Mouse (Mus musculus): ENCODE measurements at regions not wholly inside any gene's neighbourhood (a gene's known extent, or its start where the extent isn't known, plus 50 kb on each side); places are given as distances from the start of the nearest gene placed in this dataset.

DNA sequence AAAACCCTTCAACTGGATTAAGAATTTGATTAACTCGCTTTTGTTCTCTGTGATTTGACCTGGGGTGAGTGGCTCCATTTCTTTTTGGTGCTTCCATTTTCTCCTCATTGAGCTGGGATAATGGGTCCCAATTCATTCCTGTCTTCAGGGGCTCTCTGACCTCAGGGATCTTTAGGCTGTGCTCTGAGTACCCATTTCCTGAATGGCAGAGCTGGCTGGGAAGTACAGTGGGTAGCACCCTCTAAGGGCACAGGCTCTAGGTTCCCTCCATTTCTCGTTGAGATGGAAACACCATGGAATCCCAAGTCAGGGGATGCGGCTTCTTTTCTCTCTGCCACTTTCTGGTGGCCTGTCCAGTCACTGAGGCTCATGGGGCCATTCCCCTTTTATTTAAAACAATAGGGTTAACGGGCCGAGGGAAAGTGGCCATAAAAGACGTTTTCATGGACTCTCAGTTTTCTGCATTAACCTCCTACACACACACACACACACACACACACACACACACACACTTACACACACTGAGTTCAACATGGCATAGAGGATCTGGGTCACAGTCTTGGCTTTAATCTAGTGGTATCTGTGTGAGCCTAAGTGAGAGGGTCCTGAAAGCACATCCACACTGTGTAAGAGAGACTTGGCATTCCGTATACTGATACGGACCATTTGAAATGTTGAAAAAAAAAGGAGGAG, 98.3 kb upstream of the Ccnd2 start:
- WGBS: 17% methylated on average over 8 of the region's 8 CpGs
- Histone ChIP-seq H3K4me3 (ENCODE audit: low read depth, low read length) (no peak overlapping the region), H3K27ac (ENCODE audit: low read depth, low read length) (no peak overlapping the region)

DNA sequence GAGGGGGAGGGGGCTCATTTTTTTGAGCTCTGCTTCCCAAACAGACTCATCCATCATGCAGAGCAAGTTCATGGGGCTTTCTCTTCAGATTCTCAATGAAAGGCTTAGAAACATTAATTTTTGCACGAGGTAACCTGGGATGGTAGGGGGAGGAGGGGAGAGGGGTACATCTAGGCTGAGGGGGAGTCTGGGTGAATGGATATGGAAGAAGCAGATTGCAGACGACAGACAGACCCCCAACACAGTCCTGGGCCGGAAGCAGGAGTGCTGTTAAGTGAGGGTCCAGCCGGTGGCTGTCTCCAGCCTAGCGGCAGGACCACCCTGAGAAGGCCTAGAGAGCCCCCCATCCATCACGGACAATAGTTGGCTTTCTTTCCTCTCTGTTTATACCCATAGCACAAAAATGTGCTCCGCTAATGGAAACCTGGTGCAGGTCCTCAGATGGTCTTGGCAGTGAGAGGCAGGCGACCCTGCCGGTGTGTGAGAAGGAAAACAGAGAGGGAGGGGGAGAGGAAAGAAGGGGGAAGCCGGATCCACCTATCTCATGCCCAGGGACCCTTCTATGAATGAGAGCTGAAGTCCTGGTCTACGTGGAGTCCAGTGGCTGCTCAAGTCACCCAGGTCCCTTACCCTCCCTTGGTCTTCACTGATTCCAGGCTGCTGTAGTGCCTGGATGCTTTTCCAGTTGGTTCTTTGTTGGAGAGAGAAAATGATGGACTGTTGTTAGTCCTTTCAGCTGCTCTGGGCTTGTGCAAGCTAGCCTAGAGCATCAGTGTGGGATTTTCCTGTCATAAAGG, 99.1 kb upstream of the Ccnd2 start:
- Histone ChIP-seq H3K4me3 (ENCODE audit: low read depth, low read length) (no peak overlapping the region), H3K36me3 (ENCODE audit: control insufficient read depth, insufficient read depth, low read length) (no peaks in the 10 kb centered on the region), H3K27ac (ENCODE audit: low read depth, low read length) (peak overlapping the region; percentile 69), H3K4me1 (ENCODE audit: control insufficient read depth, insufficient read depth, low read length) (peaks cover 34% of the 10 kb centered on the region), H3K4me2 (ENCODE audit: low read depth) (peak overlapping the region; percentile 35), H3K27me3 (ENCODE audit: control insufficient read depth, insufficient read depth, low read length) (no peaks in the 10 kb centered on the region), H3K9ac (ENCODE audit: low read length) (peak overlapping the region; percentile 15; the same call in 1 of the 2 replicates), H3K9me3 (ENCODE audit: control insufficient read depth, low read length) (no peaks in the 10 kb centered on the region)
- ATAC-seq (ENCODE audit: insufficient read depth, low FRiP score, low TSS enrichment) (peak; percentile 27), DNase-seq (ENCODE audit: low spot score) (peak; percentile 64)
- 6% methylated on average over 11 of the region's 11 CpGs for WGBS

More for the DNA sequence above, 98.3 kb upstream of the Ccnd2 start:
- Histone ChIP-seq H3K9me3 (ENCODE audit: control insufficient read depth, low read length) (no peaks in the 10 kb centered on the region), H3K9ac (ENCODE audit: low read length) (no peak overlapping the region), H3K27me3 (ENCODE audit: control insufficient read depth, insufficient read depth, low read length) (no peaks in the 10 kb centered on the region), H3K4me2 (ENCODE audit: low read depth) (peak overlapping the region; percentile 35), H3K36me3 (ENCODE audit: control insufficient read depth, insufficient read depth, low read length) (no peaks in the 10 kb centered on the region), H3K4me1 (ENCODE audit: control insufficient read depth, insufficient read depth, low read length) (peaks cover 34% of the 10 kb centered on the region)
- peak; percentile 51 for DNase-seq (ENCODE audit: low spot score)
- ATAC-seq (ENCODE audit: insufficient read depth, low FRiP score, low TSS enrichment): peak; percentile 43

DNA sequence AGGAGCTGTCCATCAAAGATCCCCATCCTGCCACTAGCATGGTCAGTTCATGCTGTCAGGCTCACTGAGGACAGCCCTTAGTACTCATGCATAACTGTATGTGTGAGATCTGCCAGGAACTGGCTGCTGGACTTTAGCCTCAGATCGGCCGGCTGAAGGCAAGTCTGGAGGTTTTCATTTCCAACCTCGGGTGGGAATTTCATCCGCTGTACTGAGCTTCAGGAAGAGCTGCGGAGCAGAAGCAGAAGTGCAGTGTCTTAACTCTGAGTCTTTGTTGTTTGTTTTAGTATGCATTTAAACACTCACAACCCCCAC, 99.6 kb upstream of the Ccnd2 start:
- no peak overlapping the region; the same call in 1 of the 2 replicates for H3K9ac ChIP-seq (ENCODE audit: low read length)
- H3K4me1 ChIP-seq (ENCODE audit: control insufficient read depth, insufficient read depth, low read length): peaks cover 34% of the 10 kb centered on the region
- H3K36me3 ChIP-seq (ENCODE audit: control insufficient read depth, insufficient read depth, low read length): no peaks in the 10 kb centered on the region
- no peak overlapping the region for H3K4me3 ChIP-seq (ENCODE audit: low read depth, low read length)
- no peaks in the 10 kb centered on the region for H3K9me3 ChIP-seq (ENCODE audit: control insufficient read depth, low read length)
- H3K27me3 ChIP-seq (ENCODE audit: control insufficient read depth, insufficient read depth, low read length): no peaks in the 10 kb centered on the region
- H3K4me2 ChIP-seq (ENCODE audit: low read depth): peak overlapping the region; percentile 35
- peak overlapping the region; percentile 69 for H3K27ac ChIP-seq (ENCODE audit: low read depth, low read length)
- DNase-seq (ENCODE audit: low spot score): peak; percentile 44
- WGBS: 2% methylated on average over 5 of the region's 5 CpGs
- ATAC-seq (ENCODE audit: insufficient read depth, low FRiP score, low TSS enrichment): no peak

DNA sequence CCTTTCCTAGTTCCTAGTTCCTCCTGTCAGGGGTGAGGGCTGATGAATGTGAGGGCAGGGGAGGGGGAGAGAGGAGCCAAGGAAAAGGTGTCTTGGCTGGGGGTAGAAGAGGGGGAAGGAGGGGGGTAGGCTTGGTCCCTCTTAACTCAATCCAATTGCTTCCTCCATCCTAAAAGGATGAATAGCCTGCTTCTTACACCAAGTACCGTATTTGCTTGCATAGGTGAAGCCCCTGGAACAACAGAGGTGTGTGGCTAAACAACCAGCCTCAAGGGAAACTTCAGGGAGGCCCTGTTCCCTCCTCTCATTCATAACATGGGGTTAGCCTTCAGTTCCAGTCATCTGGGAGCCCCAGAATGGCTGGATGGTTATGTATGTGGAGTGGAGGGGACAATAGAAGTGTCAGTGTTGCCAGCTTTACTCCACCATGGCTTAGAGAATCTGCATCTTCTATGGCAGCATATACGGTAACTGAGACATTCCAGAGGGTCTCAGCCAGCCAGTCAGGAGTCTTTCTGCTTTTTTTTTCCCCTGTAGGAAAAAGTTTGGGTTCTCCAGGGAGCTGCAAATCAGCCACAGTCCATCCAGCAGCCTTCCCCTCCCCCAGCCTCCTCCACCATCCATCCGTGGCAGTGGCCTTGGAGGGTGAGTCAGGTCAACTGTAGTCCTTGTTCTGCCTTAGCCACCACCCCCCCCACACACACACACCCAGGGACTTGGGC, 100.2 kb upstream of the Ccnd2 start:
- H3K36me3 ChIP-seq (ENCODE audit: control insufficient read depth, insufficient read depth, low read length): no peaks in the 10 kb centered on the region
- H3K4me3 ChIP-seq (ENCODE audit: low read depth, low read length): no peak overlapping the region
- ATAC-seq (ENCODE audit: insufficient read depth, low FRiP score, low TSS enrichment) (peak; percentile 39; the same call in 1 of the 2 replicates), DNase-seq (ENCODE audit: low spot score) (peak; percentile 67)
- no peaks in the 10 kb centered on the region for H3K27me3 ChIP-seq (ENCODE audit: control insufficient read depth, insufficient read depth, low read length)
- peak overlapping the region; percentile 35 for H3K4me2 ChIP-seq (ENCODE audit: low read depth)
- H3K9ac ChIP-seq (ENCODE audit: low read length): no peak overlapping the region; the same call in 1 of the 2 replicates
- H3K27ac ChIP-seq (ENCODE audit: low read depth, low read length): peak overlapping the region; percentile 69
- no peaks in the 10 kb centered on the region for H3K9me3 ChIP-seq (ENCODE audit: control insufficient read depth, low read length)
- 4% methylated on average over 3 of the region's 3 CpGs for WGBS
- H3K4me1 ChIP-seq (ENCODE audit: control insufficient read depth, insufficient read depth, low read length): peaks cover 31% of the 10 kb centered on the region

DNA sequence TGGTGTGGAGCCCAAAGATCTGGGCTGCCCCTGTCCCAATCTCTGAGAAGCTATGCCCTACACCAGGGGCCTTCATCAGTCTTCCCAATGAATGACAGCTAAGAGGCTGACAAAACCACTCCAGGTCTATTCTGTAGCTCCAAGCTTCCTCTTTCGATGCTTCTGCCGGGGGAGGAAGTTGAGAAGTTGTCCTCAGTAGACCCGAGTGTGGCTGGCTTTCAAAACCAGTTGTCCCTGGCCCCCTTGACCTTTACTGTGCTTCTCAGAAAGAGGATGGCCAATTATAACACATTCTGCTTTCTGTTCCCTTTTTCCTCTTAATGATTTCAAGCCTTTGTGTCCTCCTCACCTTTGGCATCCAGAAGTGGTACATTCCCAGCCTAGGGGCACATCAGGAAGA, 101.9 kb upstream of the Ccnd2 start:
- Histone ChIP-seq H3K4me3 (ENCODE audit: low read depth, low read length) (no peak overlapping the region), H3K4me1 (ENCODE audit: control insufficient read depth, insufficient read depth, low read length) (peaks cover 28% of the 10 kb centered on the region), H3K9ac (ENCODE audit: low read length) (no peak overlapping the region), H3K4me2 (ENCODE audit: low read depth) (no peak overlapping the region), H3K9me3 (ENCODE audit: control insufficient read depth, low read length) (no peaks in the 10 kb centered on the region), H3K27ac (ENCODE audit: low read depth, low read length) (no peak overlapping the region), H3K27me3 (ENCODE audit: control insufficient read depth, insufficient read depth, low read length) (no peaks in the 10 kb centered on the region), H3K36me3 (ENCODE audit: control insufficient read depth, insufficient read depth, low read length) (no peaks in the 10 kb centered on the region)
- WGBS: 94% methylated on average over 3 of the region's 3 CpGs
- DNase-seq (ENCODE audit: low spot score): no peak
- no peak for ATAC-seq (ENCODE audit: insufficient read depth, low FRiP score, low TSS enrichment)

DNA sequence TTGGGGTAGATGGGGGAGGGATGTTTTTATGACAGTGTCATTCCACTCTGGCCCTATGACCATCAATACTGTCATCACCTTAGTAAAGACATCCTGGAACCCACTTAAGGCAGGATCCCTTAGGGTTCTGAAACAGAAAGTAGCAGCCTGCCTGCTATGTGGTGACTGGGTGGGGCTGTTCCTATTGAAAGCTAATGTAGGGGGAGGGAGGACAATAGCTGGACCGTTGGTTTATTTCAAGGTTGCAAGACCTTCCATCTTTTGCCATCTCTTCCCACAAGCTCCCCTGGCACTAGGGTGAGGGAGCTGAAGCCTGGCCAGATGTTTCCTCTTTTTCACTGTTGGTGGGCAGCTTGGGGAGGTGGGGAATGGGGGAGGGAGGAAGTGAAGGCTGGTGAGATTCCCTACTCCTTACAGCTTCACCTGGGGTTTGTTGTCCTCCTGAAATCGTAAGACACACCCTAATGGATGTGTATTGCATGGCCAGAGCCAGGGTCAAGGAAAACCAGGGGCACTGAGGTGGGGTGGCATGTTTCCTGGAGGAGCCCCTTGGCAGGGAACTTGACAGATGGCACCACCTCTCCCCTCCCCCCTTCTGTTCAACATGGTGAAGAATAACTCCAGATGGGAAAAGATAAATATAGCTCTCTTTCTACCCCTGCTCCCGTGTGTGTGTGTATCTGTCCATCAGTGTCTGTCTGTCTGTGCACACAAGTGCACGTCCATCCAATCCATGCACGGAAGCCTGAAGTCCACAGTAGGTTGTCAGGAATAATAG, 112.1 kb upstream of the Ccnd2 start:
- no peak for DNase-seq (ENCODE audit: low spot score)
- Histone ChIP-seq H3K27me3 (ENCODE audit: control insufficient read depth, insufficient read depth, low read length) (no peaks in the 10 kb centered on the region), H3K4me3 (ENCODE audit: low read depth, low read length) (no peak overlapping the region), H3K9ac (ENCODE audit: low read length) (no peak overlapping the region), H3K4me2 (ENCODE audit: low read depth) (no peak overlapping the region), H3K27ac (ENCODE audit: low read depth, low read length) (no peak overlapping the region), H3K36me3 (ENCODE audit: control insufficient read depth, insufficient read depth, low read length) (no peaks in the 10 kb centered on the region), H3K9me3 (ENCODE audit: control insufficient read depth, low read length) (no peaks in the 10 kb centered on the region), H3K4me1 (ENCODE audit: control insufficient read depth, insufficient read depth, low read length) (peaks cover 5% of the 10 kb centered on the region; the same call in 1 of the 2 replicates)
- no peak for ATAC-seq (ENCODE audit: insufficient read depth, low FRiP score, low TSS enrichment)
- 65% methylated on average over 5 of the region's 5 CpGs for WGBS

DNA sequence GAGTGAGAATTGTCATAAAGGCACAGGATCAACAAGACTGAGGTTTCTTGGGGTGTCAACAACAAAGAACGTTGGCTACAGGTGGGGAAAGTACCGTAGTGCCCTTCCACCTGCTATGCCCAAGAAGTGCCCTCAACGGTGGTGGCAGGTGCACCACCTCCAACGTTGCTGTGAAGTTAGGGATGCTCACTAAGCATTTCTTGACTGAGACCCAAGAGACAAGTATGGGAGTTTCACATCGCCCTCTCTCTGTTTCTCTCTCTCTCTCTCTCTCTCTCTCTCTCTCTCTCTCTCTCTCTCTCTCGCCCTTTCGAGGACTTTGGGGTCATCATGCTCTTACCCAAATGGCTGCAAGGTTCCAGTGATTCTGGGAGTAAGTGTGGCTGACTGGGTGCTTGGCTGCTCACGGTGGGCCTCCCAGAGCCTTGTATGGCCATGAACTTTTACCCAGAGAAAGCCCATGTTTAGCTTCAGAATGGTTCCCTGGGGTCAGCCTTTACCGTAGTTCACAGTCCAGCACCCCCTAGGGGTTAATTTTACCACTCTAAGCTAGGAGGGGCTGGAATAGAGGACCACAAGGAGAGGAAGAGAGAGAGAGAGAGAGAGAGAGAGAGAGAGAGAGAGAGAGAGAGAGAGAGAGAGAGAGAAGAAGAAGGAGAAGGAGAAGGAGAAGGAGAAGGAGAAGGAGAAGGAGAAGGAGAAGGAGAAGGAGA, 113.2 kb upstream of the Ccnd2 start:
- 76% methylated on average over 9 of the region's 9 CpGs for WGBS
- Histone ChIP-seq H3K36me3 (ENCODE audit: control insufficient read depth, insufficient read depth, low read length) (no peaks in the 10 kb centered on the region), H3K4me3 (ENCODE audit: low read depth, low read length) (no peak overlapping the region), H3K27me3 (ENCODE audit: control insufficient read depth, insufficient read depth, low read length) (no peaks in the 10 kb centered on the region), H3K9ac (ENCODE audit: low read length) (no peak overlapping the region), H3K9me3 (ENCODE audit: control insufficient read depth, low read length) (no peaks in the 10 kb centered on the region), H3K4me1 (ENCODE audit: control insufficient read depth, insufficient read depth, low read length) (peaks cover 5% of the 10 kb centered on the region; the same call in 1 of the 2 replicates), H3K4me2 (ENCODE audit: low read depth) (no peak overlapping the region), H3K27ac (ENCODE audit: low read depth, low read length) (no peak overlapping the region)
- no peak for ATAC-seq (ENCODE audit: insufficient read depth, low FRiP score, low TSS enrichment)
- DNase-seq (ENCODE audit: low spot score): no peak

Data from neural tube, embryonic 11.5 days (tissue).